Mouse (Mus musculus): ENCODE results near the gene Zfp992.
"Not testable (repeated sequence)": the region's sequence is repeated elsewhere in the genome, so short reads cannot be mapped to it uniquely, and the experiment has no call there.

Zfp992 gene

GRCm38 (mm10) chr4:146517150-146517549 lies 68.3 kb downstream of the Zfp992 start:
- not testable (repeated sequence) for DNase-seq (ENCODE audit: low read depth)

Data from c-Kit-positive CD71-positive TER-119-negative erythroid progenitor cells, embryonic 14.5 days (primary cell).